8 mouse cellular contexts compared by ENCODE assay signal in the genomic region with DNA sequence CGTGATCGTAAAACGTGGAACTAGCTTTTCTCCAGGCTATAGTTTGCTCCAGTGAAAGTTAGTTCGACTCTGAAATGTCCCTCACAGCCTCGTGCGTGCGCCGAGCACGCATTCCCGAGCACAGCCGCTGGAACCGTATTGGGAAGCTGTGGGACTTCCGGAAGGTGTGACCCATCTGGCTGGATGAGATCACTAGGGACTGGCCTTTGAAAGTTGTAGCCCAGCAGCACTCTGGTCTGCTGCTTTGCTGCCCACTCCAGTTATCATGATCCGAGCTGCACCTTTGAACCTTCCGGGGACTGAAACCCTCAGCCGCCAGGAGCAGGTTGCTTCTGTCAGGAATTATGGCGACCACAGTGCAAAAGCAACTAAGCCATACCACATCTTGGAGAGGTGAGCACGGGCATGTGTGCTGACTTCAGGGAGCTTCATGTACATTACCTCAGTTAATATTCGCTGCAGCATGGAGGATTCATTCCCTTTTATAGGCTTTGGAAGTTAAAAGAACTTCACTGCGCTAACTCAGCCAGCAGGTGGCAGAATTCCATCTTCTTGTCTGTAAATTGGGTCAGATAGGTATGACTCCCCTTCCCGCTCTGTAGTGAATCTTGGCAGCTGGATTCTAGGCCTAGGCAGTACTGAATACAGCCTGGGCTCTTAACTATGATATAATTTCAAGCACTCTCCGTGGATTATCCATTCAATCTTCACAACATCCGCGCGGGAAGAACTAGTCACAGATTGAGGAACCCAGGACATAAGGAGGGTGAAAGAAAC. TPM values are rescaled to one million over a fixed set of nuclear protein-coding genes. Genes with fewer than 3 reads are reported as not detected.
A peak's percentile ranks its signal among the peaks of the same experiment; 100 is the strongest.
DNase-seq lines count a peak whose midpoint lies in the region; ATAC-seq and TF ChIP-seq lines count a peak whose summit lies in the region.

No protein-coding gene starts in this region.

- no peak for DNase-seq in left cerebral cortex, adult 2 months (ENCODE audit: extremely low spot score in 1 of 2, low spot score in 2 of 2)
- DNase-seq in left cerebral cortex, adult 11 months (ENCODE audit: low spot score), result no peak
- peak; percentile 53 for DNase-seq in MEL-GATA-1-ER (ENCODE audit: extremely low read depth, low read depth)
- peak; percentile 48 for DNase-seq in embryo, embryonic 11.5 days (ENCODE audit: low read depth, low spot score)
- DNase-seq in liver, result peak; percentile 65
- no peak for DNase-seq in frontal cortex, postnatal 10 days (ENCODE audit: low spot score in 2 of 2)

- intact Hi-C loops in left cerebral cortex, adult 2 months (cut with DNase I), result loop anchor here (5.0 to 10.0 kb wide), 2 partner anchors 281 to 628 kb away; no protein-coding TSS in a partner anchor

- H3K4me3 ChIP-seq in left cerebral cortex, adult 2 months, result no peak overlapping the region

- TF ChIP-seq CTCF in left cerebral cortex, adult 2 months (IDR thresholded peaks at IDR 0.05), result peak; percentile 69

- ATAC-seq in hematopoietic stem cell, adult 5-6 weeks (replicated peaks in 1 of 2; ENCODE audit: insufficient read depth in 1 of 2, low FRiP score in 2 of 2, low TSS enrichment in 1 of 2, low read depth in 1 of 2, poor library complexity in 2 of 2, severe bottlenecking in 2 of 2), result peak; percentile 26 to 44; a peak in 2 of 4 replicates
- ATAC-seq in neutrophil, adult 5-6 weeks (ENCODE audit: extremely low read depth, insufficient number of reproducible peaks, low FRiP score, poor library complexity, severe bottlenecking), result peak; percentile 39; the same call in 1 of the 2 replicates

- H3K27ac ChIP-seq in left cerebral cortex, adult 2 months, result no peak overlapping the region

RNA-seq across cellular contexts. Expression of a gene that starts 6.0 kb away (rescaled TPM):
- total RNA-seq in left cerebral cortex, adult 2 months (2021), result 10 to 100 TPM; 12.2 to 15.5 TPM
- 7.7 and 15.0 TPM in 2 replicates for total RNA-seq in hematopoietic stem cell, adult 5-6 weeks (2017)
- total RNA-seq in neutrophil, adult 5-6 weeks (2017), result 13.4 and 22.3 TPM in 2 replicates

RNA-seq across cellular contexts. Expression of a gene that starts 25.2 kb away (rescaled TPM):
- 10 to 100 TPM; 33.5 to 37.3 TPM for total RNA-seq in left cerebral cortex, adult 2 months (2021)
- total RNA-seq in hematopoietic stem cell, adult 5-6 weeks (2017), result 82.0 and 83.4 TPM in 2 replicates
- total RNA-seq in neutrophil, adult 5-6 weeks (2017), result 30.1 and 38.2 TPM in 2 replicates

Comparison
In these comparisons a context has a peak if more than half of its experiments do, and no peak if none do; other contexts are left out.
1. DNase-seq: peak in MEL-GATA-1-ER (single experiment), embryo, embryonic 11.5 days (single experiment) and liver (single experiment); none in left cerebral cortex, adult 2 months (0 of 2), left cerebral cortex, adult 11 months (single experiment) and frontal cortex, postnatal 10 days (0 of 2).